Mouse (Mus musculus): ENCODE measurements around the gene Bmp5. TPM values are rescaled to one million over a fixed set of nuclear protein-coding genes. Genes with fewer than 3 reads are reported as not detected.

The Bmp5 gene
- polyA plus RNA-seq, 1 experiment from 2014 or later: 2.7 TPM

GRCm38 (mm10) chr9:75911542-75911941 lies 136.4 kb downstream of the Bmp5 start:
- no peak for ATAC-seq (replicated peaks)
- H3K4me2 ChIP-seq: no peak overlapping the region
- no peaks in the 10 kb centered on the region for H3K36me3 ChIP-seq (replicated peaks)
- H3K4me1 ChIP-seq: no peaks in the 10 kb centered on the region
- no peak overlapping the region for H3K9ac ChIP-seq
- H3K27ac ChIP-seq: no peak overlapping the region
- H3K4me3 ChIP-seq: no peak overlapping the region
- 67% methylated on average over 7 of the region's 7 CpGs for WGBS
- no peaks in the 10 kb centered on the region for H3K9me3 ChIP-seq
- no peaks in the 10 kb centered on the region for H3K27me3 ChIP-seq (replicated peaks)

- no peaks in the 10 kb centered on the region for H3K9me3 ChIP-seq
- WGBS: 69% methylated on average over 2 of the region's 2 CpGs
- no peak overlapping the region for H3K27ac ChIP-seq
Observed at GRCm38 (mm10) chr9:75916027-75916426, 140.9 kb downstream of the Bmp5 start.

GRCm38 (mm10) chr9:75927196-75927880 lies 152.2 kb downstream of the Bmp5 start:
- no peaks in the 10 kb centered on the region for H3K9me3 ChIP-seq
- no peaks in the 10 kb centered on the region for H3K36me3 ChIP-seq (replicated peaks)
- no peaks in the 10 kb centered on the region for H3K4me1 ChIP-seq
- WGBS: 55% methylated on average over 11 of the region's 11 CpGs
- ATAC-seq (replicated peaks): no peak
- H3K4me2 ChIP-seq: no peak overlapping the region
- no peak overlapping the region for H3K27ac ChIP-seq
- H3K27me3 ChIP-seq (replicated peaks): no peaks in the 10 kb centered on the region
- H3K4me3 ChIP-seq: no peak overlapping the region
- no peak overlapping the region for H3K9ac ChIP-seq

More at GRCm38 (mm10) chr9:75916027-75916426, 140.9 kb downstream of the Bmp5 start:
- Histone ChIP-seq H3K27me3 (replicated peaks) (no peaks in the 10 kb centered on the region), H3K4me1 (no peaks in the 10 kb centered on the region), H3K4me2 (no peak overlapping the region), H3K4me3 (no peak overlapping the region), H3K9ac (no peak overlapping the region), H3K36me3 (replicated peaks) (no peaks in the 10 kb centered on the region)
- ATAC-seq (replicated peaks): no peak

GRCm38 (mm10) chr9:75928068-75928467 lies 152.9 kb downstream of the Bmp5 start:
- Histone ChIP-seq H3K27ac (no peak overlapping the region), H3K4me3 (no peak overlapping the region), H3K4me1 (no peaks in the 10 kb centered on the region), H3K9ac (no peak overlapping the region), H3K4me2 (no peak overlapping the region), H3K9me3 (no peaks in the 10 kb centered on the region), H3K27me3 (replicated peaks) (no peaks in the 10 kb centered on the region), H3K36me3 (replicated peaks) (no peaks in the 10 kb centered on the region)
- ATAC-seq (replicated peaks): no peak
- WGBS: 86% methylated on average over 5 of the region's 5 CpGs

DNA sequence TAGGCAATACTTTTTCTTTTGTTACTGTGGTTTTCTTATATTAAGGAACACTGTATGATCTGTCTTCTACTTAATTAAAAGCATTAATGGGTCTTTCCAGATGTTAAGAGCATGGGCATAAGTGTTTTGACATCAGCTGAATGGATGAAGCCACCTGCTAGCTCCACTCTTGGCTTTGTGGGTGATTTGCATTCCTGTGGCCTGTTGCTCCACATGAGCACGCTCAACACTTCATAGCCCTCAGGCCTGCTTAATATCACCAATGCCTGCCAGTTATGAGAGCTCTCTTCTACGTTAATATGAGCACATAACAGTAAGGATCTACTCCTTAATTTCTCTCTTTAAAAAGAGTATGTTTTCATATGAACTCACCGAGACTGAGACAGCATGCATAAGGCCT lies 169.5 kb downstream of the Bmp5 start:
- ATAC-seq (replicated peaks): no peak
- Histone ChIP-seq H3K27ac (no peak overlapping the region), H3K27me3 (replicated peaks) (no peaks in the 10 kb centered on the region), H3K4me3 (no peak overlapping the region), H3K4me2 (no peak overlapping the region), H3K9ac (no peak overlapping the region), H3K4me1 (no peaks in the 10 kb centered on the region), H3K9me3 (no peaks in the 10 kb centered on the region), H3K36me3 (replicated peaks) (no peaks in the 10 kb centered on the region)
- 84% methylated on average over 3 of the region's 3 CpGs for WGBS

Small RNA genes within 50 kb of the gene (microRNA-seq; reads per million reads assigned to microRNA genes)
- gene Gm44355: not detected

Other genes starting within 250 kb of the Bmp5 start
- gene Tmod3, start 215.7 kb upstream of the Bmp5 start, polyA plus RNA-seq (2015; fragmentation: Nextera tagmentation; extraction: Ambion mirVana): 76.5 and 86.1 TPM in 2 replicates
- 280 and 308 TPM in 2 replicates for gene Tmod2, start 164.0 kb upstream of the Bmp5 start, polyA plus RNA-seq (2015; fragmentation: Nextera tagmentation; extraction: Ambion mirVana)
- 27.8 and 31.9 TPM in 2 replicates for gene Lysmd2, start 149.6 kb upstream of the Bmp5 start, polyA plus RNA-seq (2015; fragmentation: Nextera tagmentation; extraction: Ambion mirVana)
- gene Scg3, start 91.3 kb upstream of the Bmp5 start, polyA plus RNA-seq (2015; fragmentation: Nextera tagmentation; extraction: Ambion mirVana): 119 and 122 TPM in 2 replicates
- gene Hmgcll1, start 239.5 kb downstream of the Bmp5 start, polyA plus RNA-seq (2015; fragmentation: Nextera tagmentation; extraction: Ambion mirVana): 22.4 and 23.6 TPM in 2 replicates

All from midbrain, embryonic 15.5 days (tissue).